Mouse (Mus musculus) lung, embryonic 16.5 days (tissue): ENCODE measurements at regions not wholly inside any gene's neighbourhood (a gene's known extent, or its start where the extent isn't known, plus 50 kb on each side); places are given as distances from the start of the nearest gene placed in this dataset.
A peak's percentile ranks its signal among the peaks of the same experiment; 100 is the strongest.

ENCODE experiments used
- ATAC-seq: fragments of 200-750 bp; cut with Nextera tagmentation; 2 replicates; pipeline ENCODE4 v1.8.0; 2017; ENCODE audit warnings: low read depth, mild to moderate bottlenecking, moderate library complexity
- H3K27ac ChIP-seq: fragments of 300-500 bp; sonication (generic); 2 replicates; pipeline ENCODE4 v1.5.1; 2014; ENCODE audit warnings: mild to moderate bottlenecking, control low read depth, low read length
- H3K27me3 ChIP-seq: fragments of 300-500 bp; sonication (generic); 2 replicates; pipeline ENCODE4 v1.6.1; 2014; ENCODE audit warnings: low read depth, low read length, mixed read lengths; ENCODE audit not compliant: control insufficient read depth, insufficient read depth
- H3K36me3 ChIP-seq: fragments of 300-500 bp; sonication (generic); 2 replicates; pipeline ENCODE4 v1.6.1; 2014; ENCODE audit warnings: low read length; ENCODE audit not compliant: control insufficient read depth, insufficient read depth
- H3K4me1 ChIP-seq: fragments of 300-500 bp; sonication (generic); replicated peaks from 2 replicates; pipeline ENCODE4 v1.6.1; 2014; ENCODE audit warnings: low read length, mixed read lengths; ENCODE audit not compliant: control insufficient read depth, insufficient read depth
- H3K4me2 ChIP-seq: fragments of 300-500 bp; sonication (generic); 2 replicates; pipeline ENCODE4 v1.6.1; 2014; ENCODE audit warnings: low read depth, low read length, control low read depth
- H3K4me3 ChIP-seq: fragments of 300-500 bp; sonication (generic); 2 replicates; pipeline ENCODE4 v1.5.1; 2014; ENCODE audit warnings: mild to moderate bottlenecking, low read length, control low read depth
- H3K9ac ChIP-seq: fragments of 300-500 bp; sonication (generic); 2 replicates; pipeline ENCODE4 v1.6.1; 2014; ENCODE audit warnings: low read length, control low read depth
- H3K9me3 ChIP-seq: fragments of 300-500 bp; sonication (generic); 2 replicates; pipeline ENCODE4 v1.6.1; 2016; ENCODE audit warnings: low read length; ENCODE audit not compliant: control insufficient read depth
- WGBS: fragments of 180-500 bp; shearing (Covaris S2); extraction: QIAGEN DNeasy Blood & Tissue Kit; methylation state at CpG from one replicate; pipeline ENCODE4 v1.1.7; 2014; 5-methylcytosine and 5-hydroxymethylcytosine counted together

DNA sequence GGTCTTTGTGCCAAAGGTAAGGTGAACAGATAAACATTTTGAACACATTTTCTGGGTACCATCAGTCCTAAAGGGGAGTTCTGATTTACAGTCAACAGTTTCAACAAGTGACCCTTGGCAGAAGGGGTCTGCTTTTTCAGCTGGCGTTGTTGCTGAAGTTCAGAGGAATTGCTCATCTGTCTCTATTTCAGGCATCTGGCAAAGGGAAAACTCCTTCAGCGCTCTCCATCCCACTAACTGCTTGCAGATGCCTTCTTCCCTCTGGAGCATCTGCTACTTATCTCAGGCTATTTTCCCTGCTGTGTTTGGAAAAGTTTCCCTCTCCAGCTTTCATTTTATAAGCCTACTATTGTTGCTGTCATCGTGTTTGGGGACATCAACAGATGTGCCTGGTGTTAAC, 223.6 kb upstream of the Rgmb start:
- Histone ChIP-seq H3K36me3 (no peaks in the 10 kb centered on the region), H3K27ac (no peak overlapping the region), H3K4me2 (no peak overlapping the region), H3K4me3 (no peak overlapping the region), H3K9me3 (no peaks in the 10 kb centered on the region), H3K4me1 (peaks cover 8% of the 10 kb centered on the region; the same call in 1 of the 2 replicates), H3K9ac (no peak overlapping the region), H3K27me3 (no peaks in the 10 kb centered on the region)
- WGBS, result 28% methylated on average over 3 of the region's 3 CpGs
- ATAC-seq, result no peak

DNA sequence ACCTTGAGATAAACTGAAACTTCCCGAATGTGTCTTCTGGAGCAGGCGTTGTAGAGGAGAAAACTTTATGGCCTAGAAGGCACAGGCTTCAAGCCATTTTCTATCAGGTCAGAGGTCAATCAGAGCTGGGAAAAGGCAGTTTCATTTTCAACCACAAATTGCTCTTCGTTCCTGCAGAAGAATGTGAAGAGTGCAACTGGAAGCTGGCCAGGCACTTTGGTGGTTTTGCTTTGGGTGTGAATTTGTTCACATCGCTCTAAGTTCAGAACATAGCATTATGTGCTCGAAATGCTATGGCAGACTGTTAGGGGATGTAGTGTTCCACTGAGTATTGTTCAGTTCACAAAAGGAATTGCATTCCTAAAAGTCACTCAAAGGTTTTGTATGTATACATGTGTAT, 220.9 kb upstream of the Rgmb start:
- 22% methylated on average over 5 of the region's 5 CpGs for WGBS
- no peaks in the 10 kb centered on the region for H3K9me3 ChIP-seq
- no peaks in the 10 kb centered on the region for H3K27me3 ChIP-seq
- ATAC-seq, result peak; percentile 90
- no peaks in the 10 kb centered on the region for H3K36me3 ChIP-seq
- H3K4me1 ChIP-seq, result peaks cover 8% of the 10 kb centered on the region; the same call in 1 of the 2 replicates
- H3K27ac ChIP-seq, result peak overlapping the region; percentile 52; the same call in 1 of the 2 replicates
- H3K4me3 ChIP-seq, result no peak overlapping the region
- no peak overlapping the region for H3K9ac ChIP-seq
- H3K4me2 ChIP-seq, result no peak overlapping the region

GRCm38 (mm10) chr17:16041542-16042251, 210.9 kb upstream of the Rgmb start:
- H3K27me3 ChIP-seq, result no peaks in the 10 kb centered on the region
- no peak overlapping the region for H3K27ac ChIP-seq
- H3K4me3 ChIP-seq, result no peak overlapping the region
- no peaks in the 10 kb centered on the region for H3K36me3 ChIP-seq
- H3K9me3 ChIP-seq, result no peaks in the 10 kb centered on the region
- no peak overlapping the region for H3K9ac ChIP-seq
- H3K4me2 ChIP-seq, result no peak overlapping the region
- WGBS, result 49% methylated on average over 5 of the region's 5 CpGs
- H3K4me1 ChIP-seq, result no peaks in the 10 kb centered on the region
- ATAC-seq, result peak; percentile 56; the same call in 1 of the 2 replicates

DNA sequence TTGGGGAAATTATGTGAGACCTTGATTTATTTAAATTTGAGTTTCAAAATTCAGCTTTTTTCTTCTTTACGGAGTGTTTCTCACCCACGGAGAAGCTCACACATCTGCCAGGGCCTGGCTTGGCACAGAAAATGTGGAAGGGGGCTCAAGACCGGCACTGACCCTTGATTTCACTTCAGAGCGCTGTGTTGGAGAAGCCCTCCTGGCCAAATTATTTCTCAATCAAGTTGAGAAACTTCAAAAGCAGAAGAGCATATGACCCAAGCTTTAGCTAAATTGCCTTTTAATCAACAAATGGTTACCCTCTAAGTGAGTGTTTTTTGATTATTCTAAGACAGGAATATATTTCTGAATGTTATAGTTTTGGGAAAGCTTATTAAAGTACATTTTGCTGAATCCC, 197.2 kb upstream of the Rgmb start:
- no peak overlapping the region for H3K4me2 ChIP-seq
- no peaks in the 10 kb centered on the region for H3K27me3 ChIP-seq
- H3K9ac ChIP-seq, result no peak overlapping the region
- H3K4me3 ChIP-seq, result no peak overlapping the region
- H3K27ac ChIP-seq, result no peak overlapping the region
- 40% methylated on average over 4 of the region's 4 CpGs for WGBS
- no peaks in the 10 kb centered on the region for H3K4me1 ChIP-seq
- no peaks in the 10 kb centered on the region for H3K36me3 ChIP-seq
- no peaks in the 10 kb centered on the region for H3K9me3 ChIP-seq
- peak; percentile 62 for ATAC-seq

DNA sequence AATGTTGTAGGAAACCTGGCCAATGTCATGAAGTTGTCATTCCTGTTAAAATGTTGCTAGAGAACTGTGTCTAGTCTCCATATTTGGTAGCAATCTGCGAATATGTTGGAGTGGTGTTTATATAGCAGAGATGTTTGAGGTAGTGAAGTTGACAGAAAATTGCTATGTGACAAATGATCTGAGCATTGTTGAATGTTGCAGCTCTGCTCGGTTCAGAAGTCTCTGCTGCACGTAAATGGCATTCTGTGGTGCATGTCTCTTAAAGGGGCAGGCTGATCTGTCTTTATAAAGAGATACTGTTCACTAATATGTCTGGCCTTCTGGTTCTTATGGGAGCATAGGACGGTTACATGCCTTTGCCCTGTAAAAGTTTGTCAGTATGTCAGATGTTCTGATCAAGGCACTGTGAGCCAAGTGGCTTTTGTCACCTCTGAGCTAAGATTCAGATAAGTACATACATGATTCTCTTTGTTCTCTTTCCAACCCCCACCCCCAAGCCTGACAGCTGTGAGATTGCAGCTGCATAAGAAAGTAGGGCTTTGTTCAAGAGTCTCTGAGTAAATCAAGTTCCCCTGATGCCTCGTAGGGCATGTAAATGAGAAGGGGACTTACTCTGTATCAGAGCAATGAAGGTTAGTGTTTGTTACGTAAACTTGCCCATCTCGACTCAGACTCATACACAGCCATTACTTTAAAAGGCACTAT, 174.2 kb upstream of the Rgmb start:
- H3K9me3 ChIP-seq, result no peaks in the 10 kb centered on the region
- H3K9ac ChIP-seq, result no peak overlapping the region
- peak; percentile 81 for ATAC-seq
- peak overlapping the region; percentile 1; the same call in 1 of the 2 replicates for H3K27ac ChIP-seq
- H3K4me3 ChIP-seq, result no peak overlapping the region
- H3K36me3 ChIP-seq, result no peaks in the 10 kb centered on the region
- no peak overlapping the region for H3K4me2 ChIP-seq
- 17% methylated on average over 7 of the region's 7 CpGs for WGBS
- no peaks in the 10 kb centered on the region for H3K27me3 ChIP-seq
- peaks cover 5% of the 10 kb centered on the region; the same call in 1 of the 2 replicates for H3K4me1 ChIP-seq

DNA sequence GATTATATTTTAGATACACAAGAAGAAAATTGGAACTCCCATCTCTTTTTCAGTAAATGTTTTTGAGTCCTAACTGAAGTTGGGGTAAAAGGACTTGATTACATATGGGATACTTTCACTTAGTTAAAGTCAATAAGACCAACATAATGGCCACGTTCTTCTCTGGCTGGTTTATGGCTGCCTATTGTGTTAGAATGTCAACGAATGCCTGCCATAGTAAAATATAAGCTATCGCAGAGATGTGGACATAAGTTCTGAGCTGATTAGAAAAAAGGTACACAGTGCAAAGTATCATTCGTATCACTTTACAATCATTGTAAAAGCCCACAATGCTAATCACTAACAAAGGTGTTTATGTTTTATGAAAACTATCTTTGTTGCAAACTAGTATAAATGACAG, 173.2 kb upstream of the Rgmb start:
- Histone ChIP-seq H3K4me2 (no peak overlapping the region), H3K27me3 (no peaks in the 10 kb centered on the region), H3K4me1 (peaks cover 5% of the 10 kb centered on the region; the same call in 1 of the 2 replicates), H3K27ac (no peak overlapping the region), H3K9ac (no peak overlapping the region), H3K9me3 (no peaks in the 10 kb centered on the region), H3K4me3 (no peak overlapping the region), H3K36me3 (no peaks in the 10 kb centered on the region)
- ATAC-seq, result no peak
- 41% methylated on average over 4 of the region's 4 CpGs for WGBS

GRCm38 (mm10) chr17:15998771-15999170, 167.9 kb upstream of the Rgmb start:
- no peak overlapping the region for H3K9ac ChIP-seq
- peaks cover 6% of the 10 kb centered on the region for H3K9me3 ChIP-seq
- peak; percentile 41; the same call in 1 of the 2 replicates for ATAC-seq
- H3K4me2 ChIP-seq, result no peak overlapping the region
- H3K27ac ChIP-seq, result no peak overlapping the region
- no peaks in the 10 kb centered on the region; the same call in 1 of the 2 replicates for H3K4me1 ChIP-seq
- 79% methylated on average over 4 of the region's 4 CpGs for WGBS
- no peaks in the 10 kb centered on the region for H3K36me3 ChIP-seq
- no peak overlapping the region for H3K4me3 ChIP-seq
- no peaks in the 10 kb centered on the region for H3K27me3 ChIP-seq

GRCm38 (mm10) chr17:15997289-15997688, 166.4 kb upstream of the Rgmb start:
- no peaks in the 10 kb centered on the region for H3K36me3 ChIP-seq
- no peaks in the 10 kb centered on the region for H3K27me3 ChIP-seq
- H3K27ac ChIP-seq, result no peak overlapping the region
- no peak overlapping the region for H3K4me2 ChIP-seq
- WGBS, result 33% methylated on average over 1 of the region's 1 CpGs
- H3K4me1 ChIP-seq, result no peaks in the 10 kb centered on the region; the same call in 1 of the 2 replicates
- H3K9ac ChIP-seq, result no peak overlapping the region
- H3K4me3 ChIP-seq, result no peak overlapping the region
- ATAC-seq, result no peak
- H3K9me3 ChIP-seq, result peaks cover 6% of the 10 kb centered on the region

- WGBS, result 86% methylated on average over 1 of the region's 1 CpGs
- H3K4me1 ChIP-seq, result no peaks in the 10 kb centered on the region; the same call in 1 of the 2 replicates
- no peak overlapping the region for H3K4me2 ChIP-seq
- H3K27me3 ChIP-seq, result no peaks in the 10 kb centered on the region
- H3K4me3 ChIP-seq, result no peak overlapping the region
- no peak overlapping the region for H3K27ac ChIP-seq
- no peak overlapping the region for H3K9ac ChIP-seq
- peaks cover 6% of the 10 kb centered on the region for H3K9me3 ChIP-seq
- no peaks in the 10 kb centered on the region for H3K36me3 ChIP-seq
- ATAC-seq, result no peak
Measured at GRCm38 (mm10) chr17:15995493-15995892, 164.7 kb upstream of the Rgmb start.
